In genomic region chr1:191313158-191313557, GRCm38 (mm10) we compare ENCODE assay signal across 8 mouse cellular contexts. TPM values are rescaled to one million over a fixed set of nuclear protein-coding genes. Genes with fewer than 3 reads are reported as not detected.
DNase-seq lines count a peak whose midpoint lies in the region; ATAC-seq lines count a peak whose summit lies in the region.

No protein-coding gene starts in this region.

- H3K27ac ChIP-seq in hindbrain, embryonic 10.5 days = no peak overlapping the region
- H3K27ac ChIP-seq in hindbrain, embryonic 11.5 days (ENCODE audit: low read depth, low read length) = no peak overlapping the region
- H3K27ac ChIP-seq in hindbrain, embryonic 13.5 days = no peak overlapping the region

- no peak for ATAC-seq in hindbrain, embryonic 11.5 days (ENCODE audit: low FRiP score)
- ATAC-seq in activated CD4-positive, CD25-positive, alpha-beta regulatory T cell, adult 4 months = peak; percentile 5
- ATAC-seq in hindbrain, embryonic 13.5 days (ENCODE audit: low FRiP score) = no peak

- peaks cover 7% of the 10 kb centered on the region for H3K36me3 ChIP-seq in hindbrain, embryonic 10.5 days
- no peaks in the 10 kb centered on the region for H3K36me3 ChIP-seq in hindbrain, embryonic 11.5 days (ENCODE audit: control insufficient read depth, insufficient read depth, low read length)
- H3K36me3 ChIP-seq in hindbrain, embryonic 13.5 days = peaks cover 5% of the 10 kb centered on the region
- no peaks in the 10 kb centered on the region for H3K36me3 ChIP-seq in megakaryocyte, embryonic 14.5 days (replicated peaks; ENCODE audit: low read length)

- no peak overlapping the region for H3K4me2 ChIP-seq in hindbrain, embryonic 11.5 days (replicated peaks; ENCODE audit: low read depth, low read length)
- H3K4me2 ChIP-seq in hindbrain, embryonic 13.5 days = peak overlapping the region; percentile 51; the same call in 1 of the 2 replicates

- no peaks in the 10 kb centered on the region for H3K27me3 ChIP-seq in hindbrain, embryonic 10.5 days (ENCODE audit: insufficient read depth, poor library complexity, severe bottlenecking)
- H3K27me3 ChIP-seq in hindbrain, embryonic 11.5 days (ENCODE audit: control insufficient read depth, insufficient read depth, low read length) = no peaks in the 10 kb centered on the region
- H3K27me3 ChIP-seq in hindbrain, embryonic 13.5 days = no peaks in the 10 kb centered on the region
- H3K27me3 ChIP-seq in megakaryocyte, embryonic 14.5 days (replicated peaks) = peaks cover 6% of the 10 kb centered on the region

- H3K4me3 ChIP-seq in hindbrain, embryonic 10.5 days = peak overlapping the region; percentile 66
- no peak overlapping the region for H3K4me3 ChIP-seq in hindbrain, embryonic 11.5 days (ENCODE audit: low read depth, low read length)
- peak overlapping the region; percentile 45; the same call in 1 of the 2 replicates for H3K4me3 ChIP-seq in hindbrain, embryonic 13.5 days
- H3K4me3 ChIP-seq in megakaryocyte, embryonic 14.5 days (replicated peaks) = peak overlapping the region; percentile 99

- no peak overlapping the region for H3K9ac ChIP-seq in hindbrain, embryonic 11.5 days (ENCODE audit: low read depth, low read length)
- H3K9ac ChIP-seq in hindbrain, embryonic 13.5 days = peak overlapping the region; percentile 63; the same call in 1 of the 2 replicates

- DNase-seq in hindbrain, embryonic 10.5 days (ENCODE audit: low spot score) = no peak
- no peak for DNase-seq in hindbrain, embryonic 11.5 days (ENCODE audit: low spot score)
- DNase-seq in urinary bladder, postnatal 10 days (ENCODE audit: low spot score) = no peak
- DNase-seq in cerebellum, adult 11 months = no peak
- DNase-seq in spleen, postnatal 10 days (ENCODE audit: low spot score in 2 of 2) = no peak

- H3K9me3 ChIP-seq in hindbrain, embryonic 10.5 days = no peaks in the 10 kb centered on the region
- no peaks in the 10 kb centered on the region for H3K9me3 ChIP-seq in hindbrain, embryonic 11.5 days (ENCODE audit: control insufficient read depth, low read length)
- no peaks in the 10 kb centered on the region for H3K9me3 ChIP-seq in hindbrain, embryonic 13.5 days
- 0 out of 2 replicates have a peak, but pooled peaks cover under 1% of the 10 kb centered on the region for H3K9me3 ChIP-seq in megakaryocyte, embryonic 14.5 days

- H3K4me1 ChIP-seq in hindbrain, embryonic 10.5 days (replicated peaks) = peaks cover 21% of the 10 kb centered on the region
- no peaks in the 10 kb centered on the region for H3K4me1 ChIP-seq in hindbrain, embryonic 11.5 days (replicated peaks; ENCODE audit: control insufficient read depth, insufficient read depth, low read length)
- H3K4me1 ChIP-seq in hindbrain, embryonic 13.5 days (replicated peaks) = peaks cover 16% of the 10 kb centered on the region
- peaks cover 36% of the 10 kb centered on the region for H3K4me1 ChIP-seq in megakaryocyte, embryonic 14.5 days

- 78% methylated on average over 6 of the region's 6 CpGs for WGBS in hindbrain, embryonic 10.5 days
- 81% methylated on average over 6 of the region's 6 CpGs for whole genome bisulfite sequencing in hindbrain, embryonic 11.5 days
- WGBS in hindbrain, embryonic 13.5 days = 76% methylated on average over 6 of the region's 6 CpGs

RNA-seq across cellular contexts. Expression of gene Nenf, which starts 4.8 kb away (rescaled TPM):
- polyA plus RNA-seq in hindbrain, embryonic 10.5 days (2016; fragmentation: Nextera tagmentation; extraction: Ambion mirVana) = 58.6 and 75.5 TPM in 2 replicates
- 85.1 and 85.4 TPM in 2 replicates for polyA plus RNA-seq in hindbrain, embryonic 11.5 days (2014; fragmentation: Nextera tagmentation; extraction: Ambion mirVana)
- polyA plus RNA-seq in activated CD4-positive, CD25-positive, alpha-beta regulatory T cell, adult 4 months (2017; shearing (Covaris generic)) = under 1 TPM; 0.75 to 0.93 TPM
- polyA plus RNA-seq in hindbrain, embryonic 13.5 days (2015; fragmentation: Nextera tagmentation; extraction: Ambion mirVana) = 105 and 109 TPM in 2 replicates
- polyA plus RNA-seq in megakaryocyte, embryonic 14.5 days (2012; ENCODE audit: insufficient read depth, low replicate concordance) = 20.2 and 31.8 TPM in 2 replicates

RNA-seq across cellular contexts. Expression of gene Tmem206, which starts 12.6 kb away (rescaled TPM):
- 30.5 and 36.6 TPM in 2 replicates for polyA plus RNA-seq in hindbrain, embryonic 10.5 days (2016; fragmentation: Nextera tagmentation; extraction: Ambion mirVana)
- 35.4 and 39.7 TPM in 2 replicates for polyA plus RNA-seq in hindbrain, embryonic 11.5 days (2014; fragmentation: Nextera tagmentation; extraction: Ambion mirVana)
- polyA plus RNA-seq in activated CD4-positive, CD25-positive, alpha-beta regulatory T cell, adult 4 months (2017; shearing (Covaris generic)) = 10 to 100 TPM; 15.1 to 18.1 TPM
- polyA plus RNA-seq in hindbrain, embryonic 13.5 days (2015; fragmentation: Nextera tagmentation; extraction: Ambion mirVana) = 36.7 and 39.9 TPM in 2 replicates
- 3.4 TPM in 1 of 2 replicates, not detected in the other for polyA plus RNA-seq in megakaryocyte, embryonic 14.5 days (2012; ENCODE audit: insufficient read depth, low replicate concordance)

Comparison
In these comparisons a context has a peak if more than half of its experiments do, and no peak if none do; other contexts are left out.
1. RNA of gene Nenf, which starts 4.8 kb away (polyA plus RNA-seq): 105 to 109 TPM in hindbrain, embryonic 13.5 days, 85.1 to 85.4 TPM in hindbrain, embryonic 11.5 days, 58.6 to 75.5 TPM in hindbrain, embryonic 10.5 days and 20.2 to 31.8 TPM in megakaryocyte, embryonic 14.5 days; 0.75 to 0.93 TPM in activated CD4-positive, CD25-positive, alpha-beta regulatory T cell, adult 4 months; every median in the first group is over 10 times any median in the second.